Mouse (Mus musculus) spleen, adult 10 weeks (tissue): ENCODE measurements around the gene Cacna2d3. TPM values are rescaled to one million over a fixed set of nuclear protein-coding genes. Genes with fewer than 3 reads are reported as not detected.

Experiments used
- polyA plus RNA-seq: library from polyadenylated mRNA; stranded (reverse); fragments of 350-450 nt; fragmentation: Illumina TruSeq; extraction: RNeasy Lipid Tissue Mini Kit (QIAGEN cat#74804); gene quantifications from one replicate; pipeline ENCODE4 v1.2.3, GENCODE M21; 2015; ENCODE audit warnings: low replicate concordance; ENCODE audit not compliant: insufficient read depth

Cacna2d3 gene
- polyA plus RNA-seq: 0.95 TPM

DNA sequence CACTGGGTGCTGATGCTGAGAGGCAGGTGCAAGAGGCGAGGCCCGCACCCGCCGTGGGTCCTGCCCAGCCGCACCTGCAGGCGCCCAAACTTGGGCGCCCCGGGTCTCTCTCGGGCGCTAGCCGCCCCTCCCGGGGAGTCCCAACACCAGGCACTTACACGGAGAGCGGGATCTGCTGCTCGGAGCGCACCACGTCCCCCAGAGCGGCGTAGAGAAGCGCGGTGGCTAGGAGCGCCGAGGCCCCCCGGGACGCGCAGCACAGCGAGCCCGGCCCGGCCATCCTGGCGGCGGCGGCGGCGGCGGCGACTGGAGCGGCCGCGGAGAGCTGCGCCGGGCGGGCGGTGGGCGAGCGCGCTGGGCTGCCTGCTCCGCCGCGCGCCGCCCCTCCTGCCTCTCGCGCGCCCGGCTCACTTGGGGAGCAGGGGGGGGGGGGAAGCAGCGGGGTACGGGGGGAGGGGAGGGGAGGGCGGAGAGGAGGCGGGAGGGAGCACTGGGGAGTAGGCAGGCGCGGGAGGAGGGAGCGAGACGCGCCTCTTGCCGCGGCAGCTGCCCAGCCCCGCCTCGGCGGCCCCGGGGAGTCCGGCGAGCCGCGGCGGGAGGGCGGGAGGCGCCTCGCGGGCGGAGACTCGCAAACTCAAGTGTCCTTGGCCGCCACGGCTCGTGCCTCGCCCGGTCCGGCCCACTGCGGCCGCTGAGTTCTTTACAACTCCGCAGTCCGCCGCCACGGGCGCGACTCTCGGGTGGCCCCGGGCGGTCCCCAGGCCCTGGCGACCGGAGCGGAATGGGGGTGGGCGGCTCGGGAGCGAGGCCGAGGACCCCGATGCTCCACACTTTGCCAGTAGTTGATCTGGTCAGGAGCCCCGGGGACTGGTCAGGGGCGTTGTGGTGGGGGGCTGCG lies at the start of gene Cacna2d3:
Gene Cacna2d3 (minus strand): TSS at position 377 of the 898 bp plus-strand sequence.

DNA sequence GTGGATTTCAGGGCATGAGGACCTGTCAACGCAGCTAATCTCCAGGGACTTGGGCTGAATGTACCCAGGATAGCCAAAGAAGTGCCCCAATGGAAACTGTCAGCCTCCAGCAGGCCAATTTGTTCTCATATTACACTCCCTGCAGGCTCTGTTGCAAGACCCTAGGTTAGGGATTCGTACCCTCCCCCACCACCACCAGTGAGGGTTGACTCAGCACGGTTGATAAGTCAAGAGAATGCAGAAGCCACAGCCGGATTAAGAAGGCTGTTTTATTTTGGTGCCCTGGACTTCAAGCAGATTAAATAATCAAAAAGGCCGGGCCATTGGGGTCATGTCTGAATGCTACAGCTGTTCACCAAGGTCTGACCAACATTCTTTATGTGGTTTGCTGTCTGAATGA lies 703.8 kb downstream of the Cacna2d3 start, which contains the start of gene Lrtm1:
Gene Lrtm1 (plus strand): TSS at position 326 of the 400 bp plus-strand sequence.

Other genes starting within 250 kb of the Cacna2d3 start
- 171 TPM for gene Selenok, start 246.4 kb upstream of the Cacna2d3 start, polyA plus RNA-seq